Mouse (Mus musculus): Measurements from ENCODE around the gene Gclm. TPM values are rescaled to one million over a fixed set of nuclear protein-coding genes. Genes with fewer than 3 reads are reported as not detected.

Gclm gene
- total RNA-seq, 2 experiments from 2014 or later: 57.2 to 61.6 TPM

Small RNA genes within 50 kb of the gene (microRNA-seq; reads per million reads assigned to microRNA genes)
- gene Gm22903 (0 reads per million in 2 experiments), gene Mir760 (46.0 to 2,529 reads per million in 2 experiments)

Other genes with a start within 250 kb of the Gclm start
- 1 to 10 TPM; 4.2 to 4.3 TPM for gene Abca4, start 201.1 kb upstream of the Gclm start, total RNA-seq (2021)
- 10 to 100 TPM; 23.9 to 24.1 TPM for gene Dnttip2, start 28.8 kb downstream of the Gclm start, total RNA-seq (2021)
- gene Bcar3, start 48.6 kb downstream of the Gclm start, total RNA-seq (2021): 1 to 10 TPM; 8.0 to 9.0 TPM